Mouse (Mus musculus): ENCODE measurements around the gene Plekhm2. TPM values are rescaled to one million over a fixed set of nuclear protein-coding genes. Genes with fewer than 3 reads are reported as not detected.

The Plekhm2 gene
- polyA plus RNA-seq, 1 experiment from 2014 or later: 6.3 TPM

DNA sequence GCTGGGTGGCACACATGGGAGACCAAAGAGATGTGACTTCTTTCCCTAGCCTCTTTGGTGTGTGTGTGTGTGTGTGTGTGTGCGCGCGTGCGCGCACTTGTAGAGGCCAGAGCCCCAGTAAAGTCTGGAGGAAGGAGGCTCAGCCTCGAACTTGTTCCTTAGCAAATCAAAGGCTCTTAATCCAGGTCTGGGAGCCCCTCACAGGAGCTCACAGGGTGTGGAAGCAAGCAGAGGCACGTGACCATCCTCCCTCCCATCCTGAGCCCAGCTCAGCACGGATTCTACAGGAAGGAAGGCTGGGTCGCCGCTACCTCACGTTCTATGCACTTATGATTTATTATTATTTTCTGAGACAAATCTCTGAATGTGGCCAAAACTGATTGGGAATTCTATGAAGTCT, 88.3 kb downstream of the Plekhm2 start:
- no peaks in the 10 kb centered on the region for H3K9me3 ChIP-seq (replicated peaks)
- no peak overlapping the region for H3K4me2 ChIP-seq (replicated peaks)
- H3K4me1 ChIP-seq: no peaks in the 10 kb centered on the region
- H3K36me3 ChIP-seq: peaks cover 17% of the 10 kb centered on the region; the same call in 1 of the 2 replicates
- no peak overlapping the region for H3K27ac ChIP-seq
- WGBS: 83% methylated on average over 11 of the region's 11 CpGs
- H3K4me3 ChIP-seq: no peak overlapping the region
- no peak for ATAC-seq (ENCODE audit: low FRiP score)
- no peak overlapping the region for H3K9ac ChIP-seq
- no peaks in the 10 kb centered on the region for H3K27me3 ChIP-seq

Other genes with a start within 250 kb of the Plekhm2 start
- not detected in 2 replicates for gene Clcnkb, start 248.9 kb downstream of the Plekhm2 start, polyA plus RNA-seq (2016; fragmentation: Nextera tagmentation; extraction: Ambion mirVana)
- gene Hspb7, start 244.1 kb downstream of the Plekhm2 start, polyA plus RNA-seq (2016; fragmentation: Nextera tagmentation; extraction: Ambion mirVana): 0.10 TPM in 1 of 2 replicates, not detected in the other
- not detected in 2 replicates for gene Srarp, start 228.8 kb downstream of the Plekhm2 start, polyA plus RNA-seq (2016; fragmentation: Nextera tagmentation; extraction: Ambion mirVana)
- 50.7 and 56.6 TPM in 2 replicates for gene Zbtb17, start 220.2 kb downstream of the Plekhm2 start, polyA plus RNA-seq (2016; fragmentation: Nextera tagmentation; extraction: Ambion mirVana)
- gene Spen, start 126.3 kb downstream of the Plekhm2 start, polyA plus RNA-seq (2016; fragmentation: Nextera tagmentation; extraction: Ambion mirVana): 21.7 and 23.7 TPM in 2 replicates
- gene Fblim1, start 58.8 kb downstream of the Plekhm2 start, polyA plus RNA-seq (2016; fragmentation: Nextera tagmentation; extraction: Ambion mirVana): 49.1 and 57.9 TPM in 2 replicates
- 0.29 and 0.50 TPM in 2 replicates for gene Tmem82, start 46.3 kb downstream of the Plekhm2 start, polyA plus RNA-seq (2016; fragmentation: Nextera tagmentation; extraction: Ambion mirVana)
- not detected in 2 replicates for gene Slc25a34, start 41.1 kb downstream of the Plekhm2 start, polyA plus RNA-seq (2016; fragmentation: Nextera tagmentation; extraction: Ambion mirVana)
- 0.43 TPM in 1 of 2 replicates, not detected in the other for gene Rsc1a1, start 20.7 kb upstream of the Plekhm2 start, polyA plus RNA-seq (2016; fragmentation: Nextera tagmentation; extraction: Ambion mirVana)
- gene Ddi2, start 58.5 kb upstream of the Plekhm2 start, polyA plus RNA-seq (2016; fragmentation: Nextera tagmentation; extraction: Ambion mirVana): 28.1 and 28.7 TPM in 2 replicates
- not detected in 2 replicates for gene Agmat, start 81.8 kb upstream of the Plekhm2 start, polyA plus RNA-seq (2016; fragmentation: Nextera tagmentation; extraction: Ambion mirVana)
- gene Dnajc16, start 126.0 kb upstream of the Plekhm2 start, polyA plus RNA-seq (2016; fragmentation: Nextera tagmentation; extraction: Ambion mirVana): 6.3 and 7.2 TPM in 2 replicates
- gene Casp9, start 128.7 kb upstream of the Plekhm2 start, polyA plus RNA-seq (2016; fragmentation: Nextera tagmentation; extraction: Ambion mirVana): 23.6 and 25.6 TPM in 2 replicates
- gene Cela2a, start 161.3 kb upstream of the Plekhm2 start, polyA plus RNA-seq (2016; fragmentation: Nextera tagmentation; extraction: Ambion mirVana): not detected in 2 replicates
- gene Ctrc, start 181.5 kb upstream of the Plekhm2 start, polyA plus RNA-seq (2016; fragmentation: Nextera tagmentation; extraction: Ambion mirVana): not detected in 2 replicates
- 79.7 and 83.8 TPM in 2 replicates for gene Efhd2, start 210.0 kb upstream of the Plekhm2 start, polyA plus RNA-seq (2016; fragmentation: Nextera tagmentation; extraction: Ambion mirVana)